Mouse (Mus musculus): ENCODE measurements around the gene Insyn1. TPM values are rescaled to one million over a fixed set of nuclear protein-coding genes. Genes with fewer than 3 reads are reported as not detected.

Gene Insyn1
- total and polyA plus RNA-seq, 3 experiments = 2.4 to 5.5 (median 2.5) TPM

GRCm38 (mm10) chr9:58489865-58490165, 1.4 kb downstream of the Insyn1 start:
- in situ Hi-C loops (cut with MboI; ENCODE audit: low pct_ligation_motif_present, low pct_unique_long_range_greater_than_20kb, low sequenced_read_pairs) = no loop called here

GRCm38 (mm10) chr9:58490391-58490790, 2.0 kb downstream of the Insyn1 start:
- Histone ChIP-seq H3K9ac (ENCODE audit: insufficient read depth, low read depth) (no peak overlapping the region), H3K79me2 (replicated peaks; ENCODE audit: control insufficient read depth, extremely low read depth, insufficient read depth, poor library complexity, severe bottlenecking) (no peaks in the 10 kb centered on the region), H3K27ac (ENCODE audit: insufficient read depth, low read depth) (no peak overlapping the region), H3K4me1 (ENCODE audit: control insufficient read depth in 1 of 2, insufficient read depth in 2 of 2) (peaks cover 6 to 38% of the 10 kb centered on the region in 2 experiments; a peak in 3 of 4 replicates), H3K4me3 (replicated peaks in 1 of 3; ENCODE audit: low read depth in 2 of 3, low read length in 2 of 3, poor library complexity in 1 of 3) (no peak overlapping the region), H3K36me3 (replicated peaks in 1 of 2; ENCODE audit: control insufficient read depth in 1 of 2, insufficient read depth in 1 of 2, low read length in 1 of 2) (peaks cover 0 to 11% of the 10 kb centered on the region in 2 experiments), H3K27me3 (replicated peaks) (peaks cover 35% of the 10 kb centered on the region), H3K4me2 (ENCODE audit: insufficient read depth, low read depth, poor library complexity, severe bottlenecking) (no peak overlapping the region), H3K9me3 (replicated peaks; ENCODE audit: low read length) (no peaks in the 10 kb centered on the region)
- TF ChIP-seq UBTF (IDR thresholded peaks at IDR 0.05; ENCODE audit: low read depth, low read length) (no peak), RAD21 (IDR thresholded peaks at IDR 0.05; ENCODE audit: low read depth, low read length) (no peak), EP300 (IDR thresholded peaks at IDR 0.05; ENCODE audit: low read length) (no peak), ZKSCAN1 (IDR thresholded peaks at IDR 0.05; ENCODE audit: borderline replicate concordance, low read depth, low read length) (no peak), BHLHE40 (IDR thresholded peaks at IDR 0.05; ENCODE audit: low read depth, low read length) (no peak), TCF12 (IDR thresholded peaks at IDR 0.05; ENCODE audit: low read depth, low read length) (no peak), RCOR1 (conservative IDR thresholded peaks at IDR 0.05; ENCODE audit: low read depth, low read length) (no peak), USF2 (conservative IDR thresholded peaks at IDR 0.05; ENCODE audit: low read depth, low read length) (no peak), NELFE (IDR thresholded peaks at IDR 0.05; ENCODE audit: low read depth, low read length) (no peak), SIN3A (IDR thresholded peaks at IDR 0.05; ENCODE audit: low read length) (no peak), E2F4 (IDR thresholded peaks at IDR 0.05; ENCODE audit: insufficient replicate concordance, low read depth, low read length) (no peak), TBP (conservative IDR thresholded peaks at IDR 0.05; ENCODE audit: low read depth, low read length) (no peak), CHD1 (IDR thresholded peaks at IDR 0.05; ENCODE audit: low read depth, low read length) (no peak), MXI1 (IDR thresholded peaks at IDR 0.05; ENCODE audit: low read depth, low read length) (no peak), PAX5 (IDR thresholded peaks at IDR 0.05; ENCODE audit: low read length) (no peak), ELF1 (IDR thresholded peaks at IDR 0.05; ENCODE audit: low read depth, low read length) (no peak), MAZ (IDR thresholded peaks at IDR 0.05; ENCODE audit: low read depth, low read length) (no peak), GABPA (IDR thresholded peaks at IDR 0.05; ENCODE audit: insufficient replicate concordance, low read depth, low read length) (no peak), ETS1 (conservative IDR thresholded peaks at IDR 0.05; ENCODE audit: low read depth, low read length) (no peak)
- in situ Hi-C loops (cut with MboI; ENCODE audit: low pct_ligation_motif_present, low pct_unique_long_range_greater_than_20kb, low sequenced_read_pairs) = no loop called here
- dilution Hi-C loops (cut with MboI; ENCODE audit: extremely low pct_ligation_motif_present, extremely low pct_unique_long_range_greater_than_20kb, low sequenced_read_pairs) = no loop called here
- DNase-seq (ENCODE audit: extremely low read depth) = no peak

More at GRCm38 (mm10) chr9:58489865-58490165, 1.4 kb downstream of the Insyn1 start:
- Histone ChIP-seq H3K9ac (ENCODE audit: insufficient read depth, low read depth) (no peak overlapping the region), H3K27ac (ENCODE audit: insufficient read depth, low read depth) (no peak overlapping the region), H3K27me3 (replicated peaks) (peaks cover 41% of the 10 kb centered on the region), H3K79me2 (replicated peaks; ENCODE audit: control insufficient read depth, extremely low read depth, insufficient read depth, poor library complexity, severe bottlenecking) (no peaks in the 10 kb centered on the region), H3K4me3 (replicated peaks in 1 of 3; ENCODE audit: low read depth in 2 of 3, low read length in 2 of 3, poor library complexity in 1 of 3) (no peak overlapping the region), H3K9me3 (replicated peaks; ENCODE audit: low read length) (no peaks in the 10 kb centered on the region), H3K36me3 (replicated peaks in 1 of 2; ENCODE audit: control insufficient read depth in 1 of 2, insufficient read depth in 1 of 2, low read length in 1 of 2) (peaks cover 0 to 11% of the 10 kb centered on the region in 2 experiments), H3K4me2 (ENCODE audit: insufficient read depth, low read depth, poor library complexity, severe bottlenecking) (no peak overlapping the region), H3K4me1 (ENCODE audit: control insufficient read depth in 1 of 2, insufficient read depth in 2 of 2) (peaks cover 6 to 32% of the 10 kb centered on the region in 2 experiments; a peak in 3 of 4 replicates)
- no peak for TF ChIP-seq CHD2 (IDR thresholded peaks at IDR 0.05; ENCODE audit: low read length)
- TF ChIP-seq UBTF (IDR thresholded peaks at IDR 0.05; ENCODE audit: low read depth, low read length) = no peak
- no peak for TF ChIP-seq ZC3H11A (IDR thresholded peaks at IDR 0.05; ENCODE audit: low read depth, low read length)
- TF ChIP-seq TBP (conservative IDR thresholded peaks at IDR 0.05; ENCODE audit: low read depth, low read length) = no peak
- no peak for TF ChIP-seq POLR2AphosphoS2 (IDR thresholded peaks at IDR 0.05; ENCODE audit: low read depth, low read length)
- TF ChIP-seq RCOR1 (conservative IDR thresholded peaks at IDR 0.05; ENCODE audit: low read depth, low read length) = no peak
- no peak for TF ChIP-seq MXI1 (IDR thresholded peaks at IDR 0.05; ENCODE audit: low read depth, low read length)
- no peak for TF ChIP-seq MAX (IDR thresholded peaks at IDR 0.05; ENCODE audit: low read length)
- no peak for TF ChIP-seq RAD21 (IDR thresholded peaks at IDR 0.05; ENCODE audit: low read depth, low read length)
- TF ChIP-seq IRF4 (IDR thresholded peaks at IDR 0.05; ENCODE audit: low read depth, low read length) = no peak
- TF ChIP-seq POLR2A (IDR thresholded peaks at IDR 0.05; ENCODE audit: low read depth, low read length) = no peak
- no peak for TF ChIP-seq SIN3A (IDR thresholded peaks at IDR 0.05; ENCODE audit: low read length)
- TF ChIP-seq JUND (conservative IDR thresholded peaks at IDR 0.05; ENCODE audit: low read depth, low read length) = no peak
- TF ChIP-seq MAFK (IDR thresholded peaks at IDR 0.05; ENCODE audit: insufficient replicate concordance, low read length) = no peak
- TF ChIP-seq TCF12 (IDR thresholded peaks at IDR 0.05; ENCODE audit: low read depth, low read length) = no peak
- TF ChIP-seq ZKSCAN1 (IDR thresholded peaks at IDR 0.05; ENCODE audit: borderline replicate concordance, low read depth, low read length) = no peak
- no peak for TF ChIP-seq ZMIZ1 (IDR thresholded peaks at IDR 0.05; ENCODE audit: low read depth, low read length)
- DNase-seq (ENCODE audit: extremely low read depth) = no peak
- dilution Hi-C loops (cut with MboI; ENCODE audit: extremely low pct_ligation_motif_present, extremely low pct_unique_long_range_greater_than_20kb, low sequenced_read_pairs) = no loop called here

Measured in CH12.LX (cell line).